Mouse (Mus musculus): ENCODE data around the gene Srsf2.
"Not testable (repeated sequence)": the region's sequence is repeated elsewhere in the genome, so short reads cannot be mapped to it uniquely, and the experiment has no call there.

Gene Srsf2

DNA sequence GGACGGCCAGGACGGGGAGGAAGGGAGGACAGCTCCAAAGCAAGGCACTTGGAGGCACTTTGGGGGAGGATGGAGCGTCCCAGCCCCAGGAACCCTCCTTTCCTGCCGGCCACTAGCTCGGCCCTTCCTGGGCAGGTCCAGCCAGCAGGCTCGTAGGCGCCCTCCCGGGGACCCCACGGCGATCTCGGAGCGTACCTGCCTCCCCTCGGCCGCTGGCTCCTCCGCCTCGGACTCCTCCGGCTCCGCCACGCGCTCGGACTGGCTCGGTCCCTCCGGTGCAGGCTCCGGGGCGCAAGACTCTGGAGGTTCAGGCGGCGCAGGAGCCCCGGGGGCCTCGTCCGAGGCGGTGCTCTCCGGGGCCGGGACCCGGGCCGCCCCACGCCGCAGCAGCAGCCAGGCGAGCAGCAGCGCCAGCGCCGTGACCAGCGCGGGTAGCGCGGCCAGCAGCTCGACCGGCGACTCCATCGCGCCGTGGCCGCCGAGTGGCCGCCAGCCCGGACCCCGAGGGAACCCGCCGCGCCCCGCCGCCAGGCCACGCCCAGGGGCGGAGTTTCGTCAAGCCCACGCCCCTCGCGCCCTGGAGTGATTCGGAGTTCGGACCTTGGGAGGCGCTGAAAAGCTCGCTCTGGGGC is 25.2 kb downstream of the Srsf2 start, which contains the start of gene Mxra7:
TSS of gene Mxra7 (minus strand) at position 513 of the 632 bp plus-strand sequence.
- peak; percentile 86 for DNase-seq (ENCODE audit: low spot score)

DNA sequence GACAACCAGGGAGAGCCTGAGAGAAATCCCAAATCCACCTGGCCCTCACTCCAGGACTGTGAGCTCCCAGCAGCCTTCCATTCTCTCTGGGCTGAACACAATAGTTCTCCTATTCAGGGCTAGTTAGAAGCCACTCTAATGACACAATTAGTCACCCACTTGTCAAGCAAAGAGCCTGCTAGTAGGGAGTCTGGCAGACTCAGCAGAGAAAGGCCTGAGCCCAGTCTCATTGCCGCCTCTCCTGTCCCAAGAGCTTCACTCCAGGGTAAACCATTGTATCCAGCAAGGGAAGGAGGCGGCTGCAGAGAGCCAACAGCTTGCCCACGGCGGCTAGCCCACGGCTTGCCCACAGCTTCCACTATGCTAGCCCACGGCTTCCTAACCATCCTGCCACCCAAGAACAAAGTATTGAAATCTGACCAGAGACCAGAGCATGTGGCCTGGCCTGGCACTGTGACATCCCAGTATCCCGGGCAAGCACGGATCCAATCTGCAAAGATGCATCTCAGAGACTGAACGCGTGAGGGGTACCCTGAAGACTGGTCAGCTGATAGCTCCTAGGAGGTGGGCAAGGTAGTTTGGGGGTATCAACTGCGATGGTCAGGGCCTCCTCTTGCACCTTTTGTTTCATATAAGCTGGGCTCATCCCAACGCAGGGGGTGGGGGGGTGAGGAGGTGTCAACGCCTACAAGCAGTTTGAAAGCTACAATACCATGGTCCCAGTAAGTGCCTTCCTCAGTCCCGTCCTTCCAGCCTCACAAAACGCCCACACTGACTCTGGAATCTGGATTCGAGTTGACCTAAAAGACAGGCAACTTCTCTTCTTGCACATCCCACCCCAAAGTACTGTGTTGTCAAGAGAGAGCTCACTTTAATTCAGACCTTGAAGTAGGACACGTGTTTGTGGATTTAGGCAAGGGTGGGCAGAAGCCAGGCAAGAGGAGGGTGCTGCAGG is 26.1 kb downstream of the Srsf2 start:
- DNase-seq (ENCODE audit: low spot score), result no peak

DNA sequence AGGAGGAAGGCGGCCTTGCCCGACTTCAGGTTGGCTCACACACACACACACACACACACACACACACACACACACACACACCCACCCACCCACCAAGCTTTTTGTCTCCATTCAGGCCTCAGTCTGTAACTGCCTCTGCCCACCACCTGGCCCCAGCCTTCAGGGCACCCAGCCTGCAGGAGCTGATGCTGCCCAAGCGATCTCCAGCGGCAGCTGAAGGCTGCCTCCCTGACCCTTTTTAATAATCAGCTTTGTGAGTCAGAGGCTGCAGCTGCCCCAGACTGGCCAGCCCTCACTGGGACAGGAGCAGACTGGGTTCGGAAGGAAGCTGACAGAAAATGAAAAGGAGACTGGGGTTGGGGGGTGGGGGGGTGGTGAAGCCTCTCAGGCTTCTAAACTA is 27.7 kb downstream of the Srsf2 start:
- DNase-seq (ENCODE audit: low spot score), result no peak

DNA sequence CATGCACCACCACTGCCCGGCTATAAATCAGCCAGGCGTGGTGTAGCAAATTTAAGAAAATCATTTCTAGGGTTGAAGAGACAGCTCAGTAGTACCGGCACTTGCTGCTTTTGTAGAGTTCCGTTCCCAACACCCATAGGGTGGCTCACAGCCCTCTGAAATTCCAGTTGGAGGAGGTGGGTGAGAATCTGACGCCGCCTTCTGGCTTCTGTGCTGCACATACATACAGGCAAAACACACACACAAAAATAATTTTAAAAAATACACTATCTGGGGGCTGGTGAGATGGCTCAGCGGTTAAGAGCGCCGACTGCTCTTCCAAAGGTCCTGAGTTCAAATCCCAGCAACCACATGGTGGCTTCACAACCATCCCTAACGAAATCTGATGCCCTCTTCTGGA is 29.0 kb downstream of the Srsf2 start:
- not testable (repeated sequence) for DNase-seq (ENCODE audit: low spot score)

DNA sequence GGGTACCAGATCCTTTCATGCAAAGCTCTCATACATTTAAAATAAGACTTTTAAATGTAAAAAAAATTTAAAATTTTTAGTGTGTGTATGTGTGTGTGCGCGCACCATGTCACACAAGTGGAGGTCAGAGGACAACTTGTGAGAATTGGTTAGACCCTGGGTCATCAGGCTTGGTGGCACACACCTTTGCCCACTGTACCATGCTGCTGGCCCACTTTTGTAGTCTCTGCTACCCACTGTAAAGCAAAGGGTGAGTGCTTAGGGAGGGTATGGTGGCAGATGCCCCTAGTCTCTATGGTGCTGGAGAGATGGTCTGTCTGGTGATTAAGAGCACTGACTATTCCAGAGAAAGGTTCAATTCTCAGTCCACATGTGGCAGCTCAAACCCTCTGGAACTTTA is 29.6 kb downstream of the Srsf2 start:
- no peak for DNase-seq (ENCODE audit: low spot score)

DNA sequence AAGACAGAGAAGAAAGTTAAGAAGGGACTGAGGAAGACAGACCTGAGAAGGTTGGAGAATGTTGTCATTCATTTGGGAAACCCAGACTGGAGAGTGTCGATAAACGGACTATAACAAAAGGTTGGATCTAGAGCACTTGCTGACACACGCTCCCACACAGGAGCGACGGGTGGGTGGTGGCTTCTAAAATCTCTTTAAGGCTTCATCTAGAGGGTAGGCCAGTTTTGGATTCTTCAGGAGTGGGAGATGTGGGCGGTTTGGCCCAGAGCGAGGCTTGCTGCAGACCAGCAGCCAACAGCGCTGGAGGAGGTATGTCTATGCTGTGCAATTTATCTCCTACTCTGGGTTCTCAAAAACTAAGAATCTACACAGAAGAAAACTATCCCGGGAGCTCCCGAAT is 30.3 kb downstream of the Srsf2 start:
- no peak for DNase-seq (ENCODE audit: low spot score)

DNA sequence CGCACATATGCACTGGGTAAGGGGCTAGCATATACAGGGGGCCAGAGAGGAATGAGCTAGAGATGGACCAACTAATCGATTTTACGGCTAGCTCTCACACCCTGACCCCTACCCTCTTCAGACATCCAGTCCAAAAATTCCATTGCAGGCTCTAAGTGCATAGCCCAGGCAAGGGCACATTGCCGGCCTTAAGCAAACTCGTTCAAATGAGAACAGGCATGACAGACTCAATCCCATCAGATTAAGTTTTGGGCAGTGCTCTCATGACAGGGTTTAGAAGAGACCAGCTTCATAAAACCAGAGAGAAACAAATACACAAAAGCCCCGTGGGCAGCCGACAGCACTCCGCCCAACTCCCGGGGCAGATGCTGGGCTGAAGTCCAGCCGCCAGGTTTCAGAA is 30.7 kb downstream of the Srsf2 start:
- no peak for DNase-seq (ENCODE audit: low spot score)

DNA sequence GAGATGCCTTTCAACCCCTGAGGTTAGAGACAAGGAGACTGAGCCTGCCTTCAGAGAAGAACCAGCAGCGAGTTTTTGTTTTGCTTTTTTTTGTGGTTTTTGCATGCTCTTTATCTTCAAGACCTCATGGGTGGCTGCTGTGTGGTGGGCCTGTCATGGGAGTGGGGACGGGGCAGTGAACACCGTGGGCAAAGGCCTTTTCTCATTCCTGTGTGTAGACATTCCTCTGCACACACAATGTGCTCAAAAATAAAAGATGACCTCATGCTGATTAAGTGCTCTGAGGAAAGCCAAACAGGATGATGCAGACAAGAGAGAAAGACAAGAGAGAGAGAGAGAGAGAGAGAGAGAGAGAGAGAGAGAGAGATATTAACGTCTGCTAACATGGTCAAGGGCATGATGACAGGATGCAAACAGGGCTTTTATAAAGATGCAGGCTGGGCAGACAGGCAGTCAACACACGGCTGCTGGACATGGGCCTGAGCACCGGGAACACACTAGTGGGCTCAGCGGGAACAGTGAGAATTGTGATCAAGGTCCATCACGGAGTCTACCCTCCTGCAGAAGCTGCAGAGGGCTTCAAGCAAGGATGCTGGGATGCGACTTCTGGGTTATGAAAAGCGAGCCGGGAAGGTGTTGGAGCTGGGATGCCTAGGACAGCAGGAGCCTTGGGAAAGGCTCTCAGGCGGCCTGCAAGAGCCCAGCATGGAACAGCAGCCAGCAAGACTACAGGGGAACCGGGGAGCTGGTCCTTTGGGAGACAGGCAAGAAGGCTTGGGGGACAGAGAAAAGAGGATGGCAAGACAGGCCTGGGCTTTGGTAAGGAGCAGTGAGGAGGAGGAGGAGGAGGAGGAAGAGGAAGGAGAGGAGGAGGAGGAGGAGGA is 31.6 kb downstream of the Srsf2 start:
- no peak for DNase-seq (ENCODE audit: low spot score)

DNA sequence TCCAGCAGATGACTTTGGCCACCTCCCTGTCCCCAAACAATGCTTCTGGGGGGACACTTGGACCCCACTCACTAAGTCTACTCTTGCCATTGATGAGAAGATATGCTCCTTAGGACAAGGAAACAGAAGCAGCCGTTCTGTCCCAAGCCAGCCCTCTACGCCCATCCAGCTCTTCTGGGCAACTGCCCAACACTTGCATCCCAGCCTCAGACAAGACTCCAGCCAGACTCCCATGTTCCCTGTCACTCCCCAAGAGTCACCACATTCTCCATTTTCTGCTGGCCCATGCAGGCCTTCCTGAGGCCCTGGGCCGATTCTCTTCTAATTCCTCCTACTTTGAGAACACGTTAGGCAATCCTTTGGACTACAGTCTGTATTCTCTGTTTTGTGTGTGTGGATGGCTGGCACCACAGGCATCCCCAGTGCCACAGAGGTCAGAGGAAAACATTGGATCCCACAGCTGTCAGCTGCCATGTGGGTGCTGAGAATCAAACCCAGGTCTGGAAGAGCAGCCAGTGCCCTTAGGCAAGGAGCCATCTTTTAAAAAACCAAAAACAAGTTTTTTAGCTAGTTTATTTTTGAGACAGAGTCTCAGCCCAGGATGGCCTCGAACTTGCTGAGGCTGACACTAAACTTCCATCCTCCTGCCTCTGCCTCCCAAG is 32.8 kb downstream of the Srsf2 start:
- DNase-seq (ENCODE audit: low spot score), result no peak

DNA sequence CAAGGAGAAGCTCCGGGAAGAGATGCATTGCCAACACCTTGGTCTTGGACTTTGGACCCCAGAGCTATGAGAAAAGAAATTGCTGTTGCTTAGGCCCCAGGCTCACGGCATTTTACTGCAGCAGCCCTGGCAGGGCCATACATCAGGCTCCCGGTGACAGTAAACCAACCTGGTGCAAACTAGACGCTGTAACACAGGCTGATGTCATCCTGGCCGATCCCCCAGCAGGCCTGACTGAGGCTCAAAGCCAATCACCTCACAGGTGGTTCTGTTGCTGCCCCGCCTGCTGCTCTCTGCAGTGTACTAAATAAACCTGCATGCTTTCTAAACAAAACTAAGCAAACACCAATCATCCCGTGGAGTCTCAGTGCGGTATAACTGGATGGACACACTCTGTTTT is 34.2 kb downstream of the Srsf2 start:
- DNase-seq (ENCODE audit: low spot score), result no peak

DNA sequence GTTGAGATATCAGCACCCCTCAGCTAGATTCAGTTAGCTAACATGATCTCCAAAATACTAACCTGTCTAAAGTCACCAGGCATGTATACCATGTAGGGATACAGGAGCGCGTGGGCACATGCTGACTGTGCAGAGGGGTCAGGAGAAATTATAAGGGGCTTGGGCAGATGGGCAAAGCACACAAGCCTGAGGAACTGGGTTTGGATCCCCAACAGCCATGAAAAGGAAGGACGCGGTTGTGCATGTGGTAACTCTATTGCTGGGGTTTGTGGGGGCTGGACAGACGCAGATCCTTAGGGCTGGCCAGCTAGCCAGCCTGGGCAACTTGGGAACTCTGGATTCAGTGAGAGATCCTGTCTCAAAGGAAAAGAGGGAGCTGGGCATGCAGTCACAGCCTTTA is 35.3 kb downstream of the Srsf2 start:
- DNase-seq (ENCODE audit: low spot score), result no peak

DNA sequence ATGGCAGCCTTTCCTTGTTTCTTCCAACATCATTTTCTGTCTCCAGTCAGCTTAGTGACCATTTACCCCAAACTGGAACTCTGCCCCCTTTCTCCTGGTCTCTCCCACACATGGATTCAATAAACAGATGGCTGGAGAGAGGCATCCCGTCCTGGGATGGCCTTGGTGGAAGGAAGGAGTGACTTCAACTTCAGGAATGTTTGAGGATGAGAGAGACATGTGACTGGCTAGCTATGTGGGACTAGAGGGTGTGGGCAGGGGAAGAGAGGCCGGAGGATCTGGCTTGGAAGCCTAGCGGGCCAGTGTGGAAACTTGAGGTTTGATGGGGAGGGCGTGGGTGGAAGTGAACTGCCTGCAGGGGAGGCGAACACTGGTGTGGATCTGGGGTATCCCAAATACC is 36.1 kb downstream of the Srsf2 start:
- no peak for DNase-seq (ENCODE audit: low spot score)

DNA sequence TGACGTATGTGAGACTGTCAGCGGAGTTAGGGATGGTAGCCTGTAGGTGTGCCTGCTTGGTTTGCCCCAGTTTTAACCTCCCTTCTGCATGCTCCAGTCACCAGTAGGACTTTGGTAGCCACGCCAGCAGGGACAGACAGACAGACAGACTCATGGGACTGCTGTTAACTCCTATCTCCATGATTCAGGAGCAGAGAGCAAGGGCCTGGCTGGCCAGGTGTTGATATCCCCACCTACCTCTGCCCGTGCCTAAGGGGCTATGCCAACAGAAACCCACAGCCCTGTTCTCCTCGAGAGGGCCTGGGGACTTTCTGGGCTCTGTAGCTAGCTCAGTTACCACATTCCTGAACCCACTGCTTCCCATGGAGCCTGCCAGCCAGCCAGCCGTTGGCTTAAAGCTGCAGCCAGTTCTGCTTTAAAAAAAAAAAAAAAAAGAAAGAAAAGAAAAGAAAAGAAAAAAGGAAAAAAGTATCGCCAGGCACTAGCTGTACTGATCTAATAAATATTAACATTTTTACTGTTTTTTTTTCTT is 37.9 kb downstream of the Srsf2 start:
- DNase-seq (ENCODE audit: low spot score), result no peak

DNA sequence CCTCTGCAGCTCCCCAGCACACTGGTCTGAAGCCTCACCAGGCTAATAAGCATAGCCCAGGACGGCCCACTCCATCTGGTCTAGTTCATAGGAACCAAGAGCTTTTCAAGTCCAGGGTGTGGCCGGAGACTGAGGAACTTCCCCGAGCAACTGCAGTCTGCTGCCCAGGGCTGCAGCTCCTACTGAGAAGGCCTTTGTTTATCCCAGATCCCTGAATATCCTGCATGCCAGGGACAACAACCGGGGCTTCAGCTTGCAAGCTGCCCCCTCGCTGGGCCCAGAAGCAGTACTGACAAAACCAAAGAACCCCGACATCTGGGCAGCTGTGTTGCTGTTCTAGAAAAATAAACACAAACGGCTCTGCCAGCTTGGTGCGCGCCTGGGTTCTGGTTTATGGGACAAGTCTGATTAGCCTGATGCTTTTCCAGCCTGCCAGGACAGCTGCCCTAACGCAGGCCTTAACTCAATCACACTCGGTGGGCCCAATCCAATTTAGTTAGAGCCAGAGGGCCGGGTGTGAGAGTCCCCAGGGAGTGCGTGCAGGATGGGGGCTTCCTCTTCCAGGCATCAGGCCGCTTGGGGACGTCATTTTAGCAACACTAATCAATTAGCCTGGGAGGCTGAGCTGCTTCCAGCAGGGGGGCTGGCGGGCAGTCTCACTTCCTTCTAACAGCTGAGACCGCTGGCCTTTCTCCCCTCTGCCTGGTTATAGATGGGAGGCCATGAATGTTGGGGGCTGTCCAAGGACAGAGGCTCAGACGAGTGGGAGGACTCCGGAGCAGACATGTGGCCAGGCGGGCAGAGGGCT is 38.6 kb downstream of the Srsf2 start:
- DNase-seq (ENCODE audit: low spot score), result no peak

DNA sequence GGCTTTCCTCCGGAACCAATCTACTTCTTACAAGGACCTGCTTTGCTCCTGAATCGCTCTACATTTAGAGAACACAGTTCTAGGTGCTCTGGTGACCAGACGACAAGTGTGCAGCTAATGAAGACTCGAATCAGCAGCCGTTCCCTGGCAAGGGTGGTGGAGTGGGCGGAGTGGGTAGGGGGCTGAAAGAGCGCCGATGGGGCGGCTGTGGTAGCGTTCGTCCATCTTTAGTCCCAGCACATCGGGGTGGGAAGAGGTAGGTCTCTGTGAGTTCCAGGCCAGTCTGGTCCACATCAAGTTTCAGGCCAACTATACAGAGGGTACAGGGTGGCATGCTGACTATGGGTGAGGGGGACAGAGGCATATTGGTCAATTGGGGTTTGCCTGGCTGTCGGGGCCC is 39.3 kb downstream of the Srsf2 start:
- no peak for DNase-seq (ENCODE audit: low spot score)

DNA sequence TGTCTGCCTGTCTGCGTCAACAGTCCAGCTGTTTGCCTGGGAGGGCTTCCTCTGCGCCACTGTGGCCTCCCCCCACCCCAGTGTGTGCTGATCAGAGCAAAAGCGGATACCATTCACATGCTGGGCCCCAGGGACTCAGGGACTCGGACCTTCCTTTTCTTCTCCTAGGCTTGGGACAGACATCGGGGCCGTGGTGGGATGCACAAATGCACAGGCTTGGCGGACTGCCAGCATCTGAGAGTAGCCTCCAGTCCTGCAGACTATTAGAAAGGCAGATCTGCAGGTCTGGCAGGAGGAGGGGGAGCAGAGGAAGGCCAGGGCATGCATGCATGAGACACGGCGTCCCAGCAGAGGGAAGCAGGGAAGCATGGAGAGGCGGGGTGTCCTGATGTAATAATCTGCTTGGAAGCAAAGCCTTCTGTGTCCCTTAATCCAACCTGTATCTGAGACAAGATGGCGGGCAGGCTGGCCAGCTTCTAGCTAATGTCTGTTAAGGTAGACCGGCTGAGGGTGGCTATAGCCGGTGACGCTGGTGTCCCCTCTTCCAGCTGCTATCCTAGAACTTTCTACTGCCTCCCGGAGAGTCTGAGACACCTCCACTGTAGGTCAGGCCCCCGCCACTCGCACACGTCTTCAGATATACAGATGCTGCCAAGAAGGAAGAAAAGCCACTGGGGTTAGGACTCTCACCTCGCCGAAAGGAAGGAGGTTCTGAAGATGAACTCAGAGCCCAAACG is 39.9 kb downstream of the Srsf2 start:
- no peak for DNase-seq (ENCODE audit: low spot score)

DNA sequence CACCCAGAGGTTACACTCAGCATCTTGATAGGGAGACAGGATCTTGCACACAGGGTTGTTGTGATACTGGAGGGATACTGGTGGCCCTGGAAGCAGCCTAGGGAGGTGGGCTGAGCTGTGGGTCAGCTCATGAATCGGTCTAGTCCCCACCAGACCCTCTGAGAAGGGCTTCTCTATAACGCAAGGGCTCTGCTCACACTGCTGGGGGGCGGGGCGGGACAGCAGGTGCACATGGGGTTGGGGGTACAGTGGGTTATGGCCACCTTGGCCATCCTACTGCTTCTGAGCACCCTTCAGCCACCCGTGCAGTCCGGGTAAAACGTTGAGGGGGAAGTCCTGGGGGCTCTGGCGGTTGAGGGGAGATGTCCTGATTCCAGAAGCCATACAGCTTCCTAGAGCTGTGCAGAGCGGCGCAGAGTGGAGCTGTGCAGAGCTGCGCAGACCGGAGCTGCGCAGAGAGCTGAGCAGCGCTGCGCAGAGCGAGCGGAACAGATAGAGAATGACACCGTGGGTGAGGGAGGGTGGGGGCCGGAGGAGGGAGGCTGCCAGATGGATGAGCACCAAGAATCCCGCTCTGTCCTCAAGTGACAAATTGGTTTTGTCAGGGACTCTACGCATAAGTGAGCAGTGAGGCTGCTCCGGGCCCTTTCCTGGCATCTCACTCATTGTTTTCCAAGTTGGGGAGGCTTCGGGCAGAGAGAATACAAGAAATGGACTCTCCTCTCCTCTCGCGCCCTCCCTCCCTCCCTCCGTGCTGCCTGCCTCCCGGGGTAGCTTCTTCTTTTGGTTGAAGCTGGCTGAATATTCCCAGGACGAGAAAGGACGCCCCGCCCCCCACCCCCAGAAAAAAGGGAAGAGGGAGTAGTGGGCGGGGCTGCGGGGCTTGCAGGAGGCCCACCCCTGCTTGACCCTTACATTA is 41.7 kb downstream of the Srsf2 start:
- no peak for DNase-seq (ENCODE audit: low spot score)

DNA sequence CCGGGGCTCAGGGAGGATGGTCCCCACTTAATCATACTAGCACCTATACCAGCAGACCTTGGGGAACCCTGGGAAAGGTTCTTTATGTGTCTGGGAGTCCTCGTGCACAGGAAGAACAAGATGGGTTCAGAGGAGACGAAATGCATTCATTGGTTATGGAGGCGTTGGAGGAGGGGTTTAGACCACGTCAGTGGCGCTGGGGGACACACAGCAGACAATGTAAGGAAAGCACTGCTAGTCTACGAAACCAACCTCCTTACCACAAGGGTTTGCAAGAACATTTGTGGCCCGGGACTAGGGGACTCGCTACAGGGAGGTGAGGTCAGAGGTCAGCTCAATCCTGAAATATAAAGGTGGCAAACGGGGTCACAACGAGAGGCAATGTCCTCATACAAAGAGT is 42.4 kb downstream of the Srsf2 start:
- DNase-seq (ENCODE audit: low spot score), result no peak

DNA sequence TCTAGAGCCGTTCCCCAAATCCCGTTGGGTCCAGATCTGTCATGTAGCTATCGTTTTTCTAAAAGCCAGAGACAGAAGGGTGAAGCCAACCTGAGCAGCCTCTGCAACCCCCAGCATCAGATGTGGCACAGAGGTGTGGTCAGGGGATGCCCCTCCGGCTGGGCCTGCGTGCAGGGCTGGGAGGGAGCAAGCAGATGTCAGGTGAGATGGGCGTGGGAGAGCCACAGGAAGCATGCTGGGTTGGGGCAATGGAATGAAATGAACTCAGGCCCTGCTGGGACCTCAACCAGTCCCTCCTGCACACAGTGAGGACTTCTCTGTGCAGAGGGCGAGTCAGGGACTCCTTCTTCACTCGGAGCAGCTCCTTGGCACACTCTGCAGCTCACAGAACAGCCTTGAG is 43.4 kb downstream of the Srsf2 start:
- no peak for DNase-seq (ENCODE audit: low spot score)

All from ovary, postnatal 14 days (tissue).